Mouse (Mus musculus) adrenal gland, adult 2 months (tissue): ENCODE measurements at regions not wholly inside any gene's neighbourhood (a gene's known extent, or its start where the extent isn't known, plus 50 kb on each side); places are given as distances from the start of the nearest gene placed in this dataset.

ENCODE experiments used
- DNase-seq: peaks from one replicate; pipeline ENCODE4 v3.0.0; 2021

GRCm38 (mm10) chr15:31173309-31174115 is 50.6 kb upstream of the Dap start:
- no peak for DNase-seq
